In genomic region chr6:48732864-48733304, GRCm38 (mm10) we compare ENCODE assay signal across 16 mouse cellular contexts. TPM values are rescaled to one million over a fixed set of nuclear protein-coding genes. Genes with fewer than 3 reads are reported as not detected.
A peak's percentile ranks its signal among the peaks of the same experiment; 100 is the strongest.
DNase-seq lines count a peak whose midpoint lies in the region; ATAC-seq and TF ChIP-seq lines count a peak whose summit lies in the region.
"Had no signal": no experiment of that assay in that cellular context is flagged by ENCODE, and none has a peak within 500 bp of the region (broad histone marks: within the 10 kb centered on the region; RNA-seq: fewer than 3 reads in every experiment).

No protein-coding gene starts in this region.

- no peak for TF ChIP-seq CTCF in lung, postnatal 0 days (IDR thresholded peaks at IDR 0.05)

- 33% methylated on average over 8 of the region's 8 CpGs for WGBS in lung, postnatal 0 days
- 41% methylated on average over 8 of the region's 8 CpGs for WGBS in kidney, embryonic 16.5 days

- no peak for TF ChIP-seq EP300 in lung, postnatal 0 days (IDR thresholded peaks at IDR 0.05)

- ATAC-seq in lung, postnatal 0 days, result no peak
- ATAC-seq in megakaryocyte, adult 5-6 weeks (ENCODE audit: poor library complexity, severe bottlenecking), result peak; percentile 68
- no peak for ATAC-seq in kidney, embryonic 16.5 days (ENCODE audit: low FRiP score, low TSS enrichment)
- ATAC-seq: midbrain, embryonic 16.5 days had no signal

- no peak overlapping the region for H3K4me3 ChIP-seq in lung, postnatal 0 days (ENCODE audit: low read depth, low read length)
- no peak overlapping the region for H3K4me3 ChIP-seq in kidney, embryonic 16.5 days (ENCODE audit: low read length)
- H3K4me3 ChIP-seq: heart, adult 2 months; limb, embryonic 15.5 days had no signal

- no peaks in the 10 kb centered on the region for H3K9me3 ChIP-seq in lung, postnatal 0 days (ENCODE audit: low read length)
- no peaks in the 10 kb centered on the region for H3K9me3 ChIP-seq in kidney, embryonic 16.5 days (ENCODE audit: low read length)
- H3K9me3 ChIP-seq: G1E; limb, embryonic 15.5 days had no signal

- DNase-seq in lung, postnatal 36 days, result peak; percentile 57
- no peak for DNase-seq in lung, postnatal 0 days (ENCODE audit: low spot score)
- peak; percentile 92 to 93 for DNase-seq in spleen, postnatal 36 days (ENCODE audit: low spot score in 2 of 2)
- DNase-seq in adrenal gland, postnatal 25 days, result no peak
- no peak for DNase-seq in gastrocnemius, postnatal 25 days
- DNase-seq: kidney, adult 9 months; lung, postnatal 14 days; right cerebral cortex, postnatal 25 days had no signal

- no peaks in the 10 kb centered on the region for H3K4me1 ChIP-seq in lung, postnatal 0 days (ENCODE audit: insufficient read depth, low read depth, low read length)
- no peaks in the 10 kb centered on the region for H3K4me1 ChIP-seq in kidney, embryonic 16.5 days (ENCODE audit: insufficient read depth, low read length)
- H3K4me1 ChIP-seq: limb, embryonic 15.5 days had no signal

- H3K4me2 ChIP-seq in lung, postnatal 0 days (replicated peaks; ENCODE audit: low read depth, low read length), result no peak overlapping the region
- H3K4me2 ChIP-seq in kidney, embryonic 16.5 days (replicated peaks; ENCODE audit: low read depth, low read length), result no peak overlapping the region
- H3K4me2 ChIP-seq: limb, embryonic 15.5 days had no signal

- H3K36me3 ChIP-seq in lung, postnatal 0 days (ENCODE audit: insufficient read depth, low read length), result no peaks in the 10 kb centered on the region
- no peaks in the 10 kb centered on the region for H3K36me3 ChIP-seq in kidney, embryonic 16.5 days (ENCODE audit: insufficient read depth, low read length)
- H3K36me3 ChIP-seq: G1E; limb, embryonic 15.5 days had no signal

- H3K9ac ChIP-seq in lung, postnatal 0 days (replicated peaks; ENCODE audit: low read depth), result no peak overlapping the region
- H3K9ac ChIP-seq in kidney, embryonic 16.5 days (replicated peaks; ENCODE audit: low read length), result no peak overlapping the region
- H3K9ac ChIP-seq: limb, embryonic 15.5 days had no signal

- H3K27me3 ChIP-seq in lung, postnatal 0 days (replicated peaks; ENCODE audit: insufficient read depth, low read length), result no peaks in the 10 kb centered on the region
- H3K27me3 ChIP-seq in kidney, embryonic 16.5 days (ENCODE audit: insufficient read depth, low read length), result no peaks in the 10 kb centered on the region
- H3K27me3 ChIP-seq: limb, embryonic 15.5 days had no signal

- no peak overlapping the region for H3K27ac ChIP-seq in lung, postnatal 0 days (ENCODE audit: low read length)
- no peak overlapping the region for H3K27ac ChIP-seq in kidney, embryonic 16.5 days (ENCODE audit: low read length)
- H3K27ac ChIP-seq: heart, adult 2 months; limb, embryonic 15.5 days had no signal

RNA-seq across cellular contexts. Expression of gene Gimap1, which starts 6.0 kb away (rescaled TPM):
- 61.8 and 74.6 TPM in 2 replicates for polyA plus RNA-seq in lung, postnatal 0 days (2015; fragmentation: Nextera tagmentation; extraction: Ambion mirVana)
- total RNA-seq in megakaryocyte, adult 5-6 weeks (2015), result 5.0 and 5.8 TPM in 2 replicates
- 5.3 and 14.2 TPM in 2 replicates for total RNA-seq in megakaryocyte, adult 5-6 weeks (2017)
- 39.5 and 43.2 TPM in 2 replicates for polyA plus RNA-seq in kidney, embryonic 16.5 days (2015; fragmentation: Nextera tagmentation; extraction: Ambion mirVana)
- 12.9 and 15.5 TPM in 2 replicates for total RNA-seq in adrenal gland, postnatal 25 days (2021)
- 1 to 10 TPM; 2.5 to 5.0 TPM for total RNA-seq in gastrocnemius, postnatal 25 days (2021)
- total RNA-seq: G1E had no signal
- polyA plus RNA-seq: G1E had no signal

RNA-seq across cellular contexts. Expression of gene Gimap5, which starts 13.1 kb away (rescaled TPM):
- 36.5 and 49.8 TPM in 2 replicates for polyA plus RNA-seq in lung, postnatal 0 days (2015; fragmentation: Nextera tagmentation; extraction: Ambion mirVana)
- 4.7 and 5.7 TPM in 2 replicates for total RNA-seq in megakaryocyte, adult 5-6 weeks (2015)
- total RNA-seq in megakaryocyte, adult 5-6 weeks (2017), result 4.5 and 11.2 TPM in 2 replicates
- 18.0 and 19.9 TPM in 2 replicates for polyA plus RNA-seq in kidney, embryonic 16.5 days (2015; fragmentation: Nextera tagmentation; extraction: Ambion mirVana)
- 10.5 and 16.2 TPM in 2 replicates for total RNA-seq in adrenal gland, postnatal 25 days (2021)
- 1 to 10 TPM; 1.6 to 3.3 TPM for total RNA-seq in gastrocnemius, postnatal 25 days (2021)
- polyA plus RNA-seq: G1E had no signal

RNA-seq across cellular contexts. Expression of gene Gimap7, which starts 14.5 kb away (rescaled TPM):
- 0.14 and 0.21 TPM in 2 replicates for polyA plus RNA-seq in lung, postnatal 0 days (2015; fragmentation: Nextera tagmentation; extraction: Ambion mirVana)
- total RNA-seq in megakaryocyte, adult 5-6 weeks (2015), result 1.5 and 3.5 TPM in 2 replicates
- total RNA-seq in megakaryocyte, adult 5-6 weeks (2017), result 3.9 TPM in 2 replicates
- polyA plus RNA-seq in kidney, embryonic 16.5 days (2015; fragmentation: Nextera tagmentation; extraction: Ambion mirVana), result not detected in 2 replicates
- 0.33 TPM in 1 of 2 replicates, not detected in the other for total RNA-seq in adrenal gland, postnatal 25 days (2021)
- total RNA-seq in gastrocnemius, postnatal 25 days (2021), result not detected
- polyA plus RNA-seq: cortical plate, adult 2 months; G1E; hindbrain, embryonic 11.5 days; limb, embryonic 15.5 days; midbrain, embryonic 16.5 days had no signal

RNA-seq across cellular contexts. Expression of gene Gm28053, which starts 14.5 kb away (rescaled TPM):
- 2.2 and 6.0 TPM in 2 replicates for polyA plus RNA-seq in lung, postnatal 0 days (2015; fragmentation: Nextera tagmentation; extraction: Ambion mirVana)
- total RNA-seq in megakaryocyte, adult 5-6 weeks (2015), result 0.68 TPM in 1 of 2 replicates, not detected in the other
- 7.3 and 16.2 TPM in 2 replicates for total RNA-seq in megakaryocyte, adult 5-6 weeks (2017)
- 1.4 and 2.4 TPM in 2 replicates for polyA plus RNA-seq in kidney, embryonic 16.5 days (2015; fragmentation: Nextera tagmentation; extraction: Ambion mirVana)
- total RNA-seq in adrenal gland, postnatal 25 days (2021), result 6.7 and 6.9 TPM in 2 replicates
- total RNA-seq in gastrocnemius, postnatal 25 days (2021), result not detected
- total RNA-seq: G1E had no signal
- polyA plus RNA-seq: G1E; heart, adult 2 months; hindbrain, embryonic 11.5 days had no signal

RNA-seq across cellular contexts. Expression of gene Gimap6, which starts 24.9 kb away (rescaled TPM):
- polyA plus RNA-seq in lung, postnatal 0 days (2015; fragmentation: Nextera tagmentation; extraction: Ambion mirVana), result 75.4 and 91.2 TPM in 2 replicates
- total RNA-seq in megakaryocyte, adult 5-6 weeks (2015), result 6.2 and 10.6 TPM in 2 replicates
- total RNA-seq in megakaryocyte, adult 5-6 weeks (2017), result 15.7 and 23.1 TPM in 2 replicates
- polyA plus RNA-seq in kidney, embryonic 16.5 days (2015; fragmentation: Nextera tagmentation; extraction: Ambion mirVana), result 59.4 and 67.3 TPM in 2 replicates
- 49.4 and 57.9 TPM in 2 replicates for total RNA-seq in adrenal gland, postnatal 25 days (2021)
- total RNA-seq in gastrocnemius, postnatal 25 days (2021), result 10 to 100 TPM; 10.7 to 11.5 TPM

Comparison
In these comparisons a context has a peak if more than half of its experiments do, and no peak if none do; other contexts are left out.
1. DNase-seq: peak in lung, postnatal 36 days (single experiment) and spleen, postnatal 36 days (2 of 2); none in lung, postnatal 0 days (single experiment), adrenal gland, postnatal 25 days (single experiment) and gastrocnemius, postnatal 25 days (single experiment).